Mouse (Mus musculus) testis, adult 2 months (tissue): ENCODE measurements around the gene Tor1b.

Experiments
- CTCF ChIP-seq: fragments of 200-500 bp; IDR thresholded peaks from 2 replicates; pipeline ENCODE4 v1.5.1; 2012; ENCODE audit warnings: low read depth, mild to moderate bottlenecking, inconsistent platforms, low read length, moderate library complexity; ENCODE audit not compliant: control insufficient read depth, insufficient read depth, insufficient replicate concordance
- POLR2A ChIP-seq: fragments of 200-500 bp; IDR thresholded peaks from 2 replicates; pipeline ENCODE4 v1.6.1; 2012; ENCODE audit warnings: low read depth, mild to moderate bottlenecking, inconsistent platforms, low read length, moderate library complexity; ENCODE audit not compliant: control insufficient read depth

DNA sequence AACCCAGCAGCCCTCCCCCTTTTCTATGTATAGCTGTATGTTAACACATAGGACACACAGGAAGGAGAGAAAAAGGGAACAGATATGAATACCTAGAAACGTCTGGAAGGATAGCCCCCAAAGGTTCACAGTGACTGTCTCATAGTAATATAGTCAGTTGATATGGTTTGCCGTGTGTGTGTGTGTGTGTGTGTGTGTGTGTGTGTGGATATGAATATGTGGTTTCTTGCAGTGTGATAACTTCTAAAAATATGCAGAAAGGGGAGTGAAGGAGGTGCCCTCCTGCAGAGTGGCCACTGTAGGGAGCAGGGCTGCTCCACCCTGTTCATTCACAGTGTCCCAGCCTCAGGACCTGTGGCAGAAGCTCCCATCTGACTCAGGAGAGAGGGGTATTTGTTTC, 52.7 kb downstream of the Tor1b start:
- TF ChIP-seq CTCF (no peak), POLR2A (no peak)
